Mouse (Mus musculus) G1E (cell line): ENCODE data around the gene Trip11.

Source experiments
- CTCF ChIP-seq: IDR thresholded peaks from 2 replicates; pipeline ENCODE4 v1.5.1; 2012; ENCODE audit warnings: low read depth, low read length, inconsistent platforms, mixed read lengths
- TAL1 ChIP-seq: conservative IDR thresholded peaks from 2 replicates; pipeline ENCODE4 v1.6.1; 2012; ENCODE audit warnings: low read depth, low read length, inconsistent platforms, mixed read lengths

DNA sequence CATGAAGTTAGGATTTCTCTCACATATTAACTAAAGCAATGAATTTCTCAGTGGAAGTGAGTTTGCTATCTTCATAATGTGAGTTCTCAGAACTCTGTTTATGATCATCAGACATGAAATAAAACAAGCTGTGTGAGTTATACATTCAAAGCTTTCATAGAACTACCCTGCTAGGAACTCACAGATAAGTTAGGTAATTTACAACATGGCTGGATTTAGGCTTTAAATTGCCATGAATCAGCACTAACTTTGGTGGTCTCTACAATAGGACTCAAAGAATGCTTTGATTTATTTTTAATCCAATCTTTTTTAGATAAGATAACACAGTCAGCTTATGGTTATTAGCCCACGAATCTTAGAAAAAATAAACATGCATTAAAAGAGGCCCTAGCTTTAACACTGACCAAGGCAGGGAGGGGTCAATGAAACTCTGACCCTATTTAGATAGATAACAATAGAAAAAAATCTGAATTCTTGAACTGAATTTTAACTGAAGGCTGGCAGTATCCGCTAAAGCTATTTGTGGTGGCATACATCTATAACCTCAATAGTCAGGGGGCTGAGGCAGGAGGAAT, 13.3 kb downstream of the Trip11 start:
- no peak for TF ChIP-seq CTCF
- no peak for TF ChIP-seq TAL1
